Mouse (Mus musculus): Measurements from ENCODE around the gene Apof. TPM values are rescaled to one million over a fixed set of nuclear protein-coding genes. Genes with fewer than 3 reads are reported as not detected.
A peak's percentile ranks its signal among the peaks of the same experiment; 100 is the strongest.

Gene Apof
- polyA plus RNA-seq, 1 experiment = not detected

GRCm38 (mm10) chr10:128303126-128304021, 34.9 kb downstream of the Apof start, which contains the start of gene Pan2:
TSS of gene Pan2 (plus strand) at chr10:128303335.
- peaks cover 15% of the 10 kb centered on the region for H3K79me2 ChIP-seq (ENCODE audit: control insufficient read depth, insufficient read depth)
- no peaks in the 10 kb centered on the region for H3K36me3 ChIP-seq (ENCODE audit: control insufficient read depth, insufficient read depth)
- no peaks in the 10 kb centered on the region for H3K27me3 ChIP-seq (ENCODE audit: control insufficient read depth, insufficient read depth, insufficient read length)
- H3K4me3 ChIP-seq (ENCODE audit: insufficient read depth, poor library complexity, severe bottlenecking) = peak within 1 kb of the TSS; percentile 56
- H3K79me3 ChIP-seq (ENCODE audit: low read depth) = peaks cover 5% of the 10 kb centered on the region
- no peak for TF ChIP-seq CTCF (IDR thresholded peaks at IDR 0.05; ENCODE audit: control insufficient read depth, insufficient read depth, insufficient read length)
- no peak for TF ChIP-seq FOSL1 (IDR thresholded peaks at IDR 0.05; ENCODE audit: insufficient read depth, low read length, poor library complexity, severe bottlenecking)
- no peak for TF ChIP-seq CEBPB (IDR thresholded peaks at IDR 0.05; ENCODE audit: low read depth)
- TF ChIP-seq MYOG (IDR thresholded peaks at IDR 0.05; ENCODE audit: control insufficient read depth, extremely low read depth, insufficient read length) = no peak
- no peak for TF ChIP-seq MAX (IDR thresholded peaks at IDR 0.05)
- peak within 1 kb of the TSS; percentile 79 for H3ac ChIP-seq (ENCODE audit: control insufficient read depth, insufficient read length, low read depth)

GRCm38 (mm10) chr10:128309654-128310053, 41.2 kb downstream of the Apof start:
- no peak for TF ChIP-seq FOSL1 (IDR thresholded peaks at IDR 0.05; ENCODE audit: insufficient read depth, low read length, poor library complexity, severe bottlenecking)
- TF ChIP-seq USF1 (IDR thresholded peaks at IDR 0.05; ENCODE audit: low read depth) = no peak
- no peak for TF ChIP-seq CEBPB (IDR thresholded peaks at IDR 0.05; ENCODE audit: low read depth)
- TF ChIP-seq MAX (IDR thresholded peaks at IDR 0.05) = no peak
- TF ChIP-seq MYOG (IDR thresholded peaks at IDR 0.05; ENCODE audit: control insufficient read depth, extremely low read depth, insufficient read length) = no peak
- no peak for TF ChIP-seq MYOD1 (IDR thresholded peaks at IDR 0.05; ENCODE audit: control insufficient read depth, insufficient read length, low read depth)
- no peak for TF ChIP-seq CTCF (IDR thresholded peaks at IDR 0.05; ENCODE audit: control insufficient read depth, insufficient read depth, insufficient read length)
- H3K36me3 ChIP-seq (ENCODE audit: control insufficient read depth, insufficient read depth) = peaks cover 22% of the 10 kb centered on the region
- H3K79me3 ChIP-seq (ENCODE audit: low read depth) = no peaks in the 10 kb centered on the region
- no peak overlapping the region for H3K4me3 ChIP-seq (ENCODE audit: insufficient read depth, poor library complexity, severe bottlenecking)
- no peak overlapping the region for H3ac ChIP-seq (ENCODE audit: control insufficient read depth, insufficient read length, low read depth)
- peaks cover 2% of the 10 kb centered on the region for H3K79me2 ChIP-seq (ENCODE audit: control insufficient read depth, insufficient read depth)
- no peaks in the 10 kb centered on the region for H3K27me3 ChIP-seq (ENCODE audit: control insufficient read depth, insufficient read depth, insufficient read length)

GRCm38 (mm10) chr10:128310177-128310576, 41.7 kb downstream of the Apof start:
- TF ChIP-seq CEBPB (IDR thresholded peaks at IDR 0.05; ENCODE audit: low read depth) = no peak
- no peak for TF ChIP-seq MAX (IDR thresholded peaks at IDR 0.05)
- TF ChIP-seq MYOD1 (IDR thresholded peaks at IDR 0.05; ENCODE audit: control insufficient read depth, insufficient read length, low read depth) = no peak
- TF ChIP-seq MYOG (IDR thresholded peaks at IDR 0.05; ENCODE audit: control insufficient read depth, extremely low read depth, insufficient read length) = no peak
- no peak for TF ChIP-seq FOSL1 (IDR thresholded peaks at IDR 0.05; ENCODE audit: insufficient read depth, low read length, poor library complexity, severe bottlenecking)
- no peak for TF ChIP-seq USF1 (IDR thresholded peaks at IDR 0.05; ENCODE audit: low read depth)
- no peak for TF ChIP-seq CTCF (IDR thresholded peaks at IDR 0.05; ENCODE audit: control insufficient read depth, insufficient read depth, insufficient read length)
- Histone ChIP-seq H3K36me3 (ENCODE audit: control insufficient read depth, insufficient read depth) (peaks cover 26% of the 10 kb centered on the region), H3ac (ENCODE audit: control insufficient read depth, insufficient read length, low read depth) (peak overlapping the region; percentile 12), H3K4me3 (ENCODE audit: insufficient read depth, poor library complexity, severe bottlenecking) (no peak overlapping the region), H3K79me3 (ENCODE audit: low read depth) (no peaks in the 10 kb centered on the region), H3K79me2 (ENCODE audit: control insufficient read depth, insufficient read depth) (no peaks in the 10 kb centered on the region), H3K27me3 (ENCODE audit: control insufficient read depth, insufficient read depth, insufficient read length) (no peaks in the 10 kb centered on the region)

- Histone ChIP-seq H3K36me3 (ENCODE audit: control insufficient read depth, insufficient read depth) (peaks cover 32% of the 10 kb centered on the region), H3K27me3 (ENCODE audit: control insufficient read depth, insufficient read depth, insufficient read length) (no peaks in the 10 kb centered on the region), H3K79me2 (ENCODE audit: control insufficient read depth, insufficient read depth) (no peaks in the 10 kb centered on the region), H3ac (ENCODE audit: control insufficient read depth, insufficient read length, low read depth) (no peak overlapping the region), H3K79me3 (ENCODE audit: low read depth) (no peaks in the 10 kb centered on the region), H3K4me3 (ENCODE audit: insufficient read depth, poor library complexity, severe bottlenecking) (no peak overlapping the region)
- TF ChIP-seq CTCF (IDR thresholded peaks at IDR 0.05; ENCODE audit: control insufficient read depth, insufficient read depth, insufficient read length) (no peak), FOSL1 (IDR thresholded peaks at IDR 0.05; ENCODE audit: insufficient read depth, low read length, poor library complexity, severe bottlenecking) (no peak), MYOD1 (IDR thresholded peaks at IDR 0.05; ENCODE audit: control insufficient read depth, insufficient read length, low read depth) (no peak), MAX (IDR thresholded peaks at IDR 0.05) (no peak), CEBPB (IDR thresholded peaks at IDR 0.05; ENCODE audit: low read depth) (no peak), USF1 (IDR thresholded peaks at IDR 0.05; ENCODE audit: low read depth) (no peak), MYOG (IDR thresholded peaks at IDR 0.05; ENCODE audit: control insufficient read depth, extremely low read depth, insufficient read length) (no peak)
These were observed 42.4 kb downstream of the Apof start for GRCm38 (mm10) chr10:128310902-128311301.

GRCm38 (mm10) chr10:128315578-128315977, 47.1 kb downstream of the Apof start:
- no peaks in the 10 kb centered on the region for H3K79me3 ChIP-seq (ENCODE audit: low read depth)
- TF ChIP-seq USF1 (IDR thresholded peaks at IDR 0.05; ENCODE audit: low read depth) (no peak), FOSL1 (IDR thresholded peaks at IDR 0.05; ENCODE audit: insufficient read depth, low read length, poor library complexity, severe bottlenecking) (no peak), CEBPB (IDR thresholded peaks at IDR 0.05; ENCODE audit: low read depth) (no peak), CTCF (IDR thresholded peaks at IDR 0.05; ENCODE audit: control insufficient read depth, insufficient read depth, insufficient read length) (no peak), MYOG (IDR thresholded peaks at IDR 0.05; ENCODE audit: control insufficient read depth, extremely low read depth, insufficient read length) (no peak), MYOD1 (IDR thresholded peaks at IDR 0.05; ENCODE audit: control insufficient read depth, insufficient read length, low read depth) (no peak), MAX (IDR thresholded peaks at IDR 0.05) (no peak)
- no peaks in the 10 kb centered on the region for H3K27me3 ChIP-seq (ENCODE audit: control insufficient read depth, insufficient read depth, insufficient read length)
- peaks cover 65% of the 10 kb centered on the region for H3K36me3 ChIP-seq (ENCODE audit: control insufficient read depth, insufficient read depth)
- no peak overlapping the region for H3K4me3 ChIP-seq (ENCODE audit: insufficient read depth, poor library complexity, severe bottlenecking)
- H3ac ChIP-seq (ENCODE audit: control insufficient read depth, insufficient read length, low read depth) = no peak overlapping the region
- H3K79me2 ChIP-seq (ENCODE audit: control insufficient read depth, insufficient read depth) = no peaks in the 10 kb centered on the region

Other genes starting within 250 kb of the Apof start
- gene Naca, start 233.1 kb upstream of the Apof start, polyA plus RNA-seq (2012; fragmentation: generic; extraction: Trizol) = 936 TPM
- 133 TPM for gene Ptges3, start 209.7 kb upstream of the Apof start, polyA plus RNA-seq (2012; fragmentation: generic; extraction: Trizol)
- gene Atp5b, start 185.4 kb upstream of the Apof start, polyA plus RNA-seq (2012; fragmentation: generic; extraction: Trizol) = 3,917 TPM
- 8.2 TPM for gene Baz2a, start 177.1 kb upstream of the Apof start, polyA plus RNA-seq (2012; fragmentation: generic; extraction: Trizol)
- 61.4 TPM for gene Rbms2, start 88.4 kb upstream of the Apof start, polyA plus RNA-seq (2012; fragmentation: generic; extraction: Trizol)
- 2.8 TPM for gene Gls2, start 74.2 kb upstream of the Apof start, polyA plus RNA-seq (2012; fragmentation: generic; extraction: Trizol)
- 13.4 TPM for gene Spryd4, start 56.9 kb upstream of the Apof start, polyA plus RNA-seq (2012; fragmentation: generic; extraction: Trizol)
- not detected for gene Mip, start 42.8 kb upstream of the Apof start, polyA plus RNA-seq (2012; fragmentation: generic; extraction: Trizol)
- 17.7 TPM for gene Timeless, start 36.6 kb upstream of the Apof start, polyA plus RNA-seq (2012; fragmentation: generic; extraction: Trizol)
- 0.16 TPM for gene Apon, start 14.6 kb upstream of the Apof start, polyA plus RNA-seq (2012; fragmentation: generic; extraction: Trizol)
- gene Stat2, start 1.9 kb downstream of the Apof start, polyA plus RNA-seq (2012; fragmentation: generic; extraction: Trizol) = 3.9 TPM
- gene Il23a, start 30.1 kb downstream of the Apof start, polyA plus RNA-seq (2012; fragmentation: generic; extraction: Trizol) = not detected
- gene Pan2, start 34.7 kb downstream of the Apof start, polyA plus RNA-seq (2012; fragmentation: generic; extraction: Trizol) = 5.0 TPM
- gene Cnpy2, start 53.8 kb downstream of the Apof start, polyA plus RNA-seq (2012; fragmentation: generic; extraction: Trizol) = 102 TPM
- gene Cs, start 69.1 kb downstream of the Apof start, polyA plus RNA-seq (2012; fragmentation: generic; extraction: Trizol) = 212 TPM
- 13.7 TPM for gene Coq10a, start 100.3 kb downstream of the Apof start, polyA plus RNA-seq (2012; fragmentation: generic; extraction: Trizol)
- gene Ankrd52, start 108.4 kb downstream of the Apof start, polyA plus RNA-seq (2012; fragmentation: generic; extraction: Trizol) = 35.9 TPM
- not detected for gene Slc39a5, start 132.6 kb downstream of the Apof start, polyA plus RNA-seq (2012; fragmentation: generic; extraction: Trizol)
- 93.0 TPM for gene Nabp2, start 142.8 kb downstream of the Apof start, polyA plus RNA-seq (2012; fragmentation: generic; extraction: Trizol)
- gene Rnf41, start 143.0 kb downstream of the Apof start, polyA plus RNA-seq (2012; fragmentation: generic; extraction: Trizol) = 34.0 TPM
- 48.4 TPM for gene Smarcc2, start 190.6 kb downstream of the Apof start, polyA plus RNA-seq (2012; fragmentation: generic; extraction: Trizol)
- 3,169 TPM for gene Myl6, start 225.5 kb downstream of the Apof start, polyA plus RNA-seq (2012; fragmentation: generic; extraction: Trizol)
- gene Myl6b, start 230.0 kb downstream of the Apof start, polyA plus RNA-seq (2012; fragmentation: generic; extraction: Trizol) = 16.7 TPM